Mouse (Mus musculus) liver, adult 2 months (tissue): ENCODE data around the gene Tmem117.

Experiments used
- CTCF ChIP-seq: fragments of 200-500 bp; IDR thresholded peaks from 2 replicates; pipeline ENCODE4 v1.5.1; 2011; ENCODE audit warnings: low read depth, low read length, control low read depth
- POLR2A ChIP-seq: fragments of 200-500 bp; IDR thresholded peaks from 2 replicates; pipeline ENCODE4 v1.6.1; 2011; ENCODE audit warnings: low read length, control low read depth; ENCODE audit not compliant: insufficient read depth; ENCODE audit errors: extremely low read depth

- TF ChIP-seq POLR2A (no peak), CTCF (no peak)
Measured at GRCm38 (mm10) chr15:94995352-94995751, 366.3 kb downstream of the Tmem117 start.
